Mouse (Mus musculus) liver, embryonic 14.5 days (tissue): ENCODE results near the gene Itpkb. TPM values are rescaled to one million over a fixed set of nuclear protein-coding genes. Genes with fewer than 3 reads are reported as not detected.

ENCODE experiments used
- ATAC-seq: fragments of 200-750 bp; cut with Nextera tagmentation; 2 replicates; pipeline ENCODE4 v1.8.0; 2017; ENCODE audit warnings: moderate number of reproducible peaks, mild to moderate bottlenecking, moderate library complexity; ENCODE audit not compliant: insufficient read depth
- DNase-seq, 3 experiments: peaks; one replicate each; pipeline ENCODE4 v3.0.0-alpha.2; 2012 to 2013; ENCODE audit warnings: low read depth in 3 of 3, low spot score in 3 of 3
- H3K27ac ChIP-seq: fragments of 300-500 bp; sonication (generic); 2 replicates; pipeline ENCODE4 v1.5.1; 2014; ENCODE audit warnings: moderate library complexity, mild to moderate bottlenecking, control low read depth, inconsistent platforms
- H3K27me3 ChIP-seq: fragments of 300-500 bp; sonication (generic); 2 replicates; pipeline ENCODE4 v1.6.1; 2014; ENCODE audit warnings: mild to moderate bottlenecking, low read length, moderate library complexity; ENCODE audit not compliant: control insufficient read depth, insufficient read depth
- H3K36me3 ChIP-seq: fragments of 300-500 bp; sonication (generic); replicated peaks from 2 replicates; pipeline ENCODE4 v1.6.1; 2014; ENCODE audit warnings: low read depth; ENCODE audit not compliant: control insufficient read depth, insufficient read depth
- H3K4me1 ChIP-seq, 2 experiments: fragments of 200-500 bp in 1 of 2; fragments of 300-500 bp in 1 of 2; sonication (generic) in 1 of 2; replicated peaks; 2 replicates each; pipeline ENCODE4 v1.6.1; 2012 to 2014; ENCODE audit warnings: antibody characterized with exemption in 1 of 2, inconsistent platforms in 1 of 2, low read length in 1 of 2; ENCODE audit not compliant: control insufficient read depth in 2 of 2, insufficient read depth in 2 of 2
- H3K4me2 ChIP-seq: fragments of 300-500 bp; sonication (generic); 2 replicates; pipeline ENCODE4 v1.6.1; 2014; ENCODE audit warnings: low read depth, mild to moderate bottlenecking, control low read depth, moderate library complexity
- H3K4me3 ChIP-seq, 2 experiments: fragments of 200-500 bp in 1 of 2; fragments of 300-500 bp in 1 of 2; sonication (generic) in 1 of 2; 2 replicates each; pipeline ENCODE4 v1.5.1; 2012 to 2014; ENCODE audit warnings: low read depth in 2 of 2, low read length in 2 of 2, mild to moderate bottlenecking in 2 of 2, control low read depth in 1 of 2, inconsistent platforms in 1 of 2, moderate library complexity in 1 of 2; ENCODE audit not compliant: insufficient read depth in 1 of 2
- H3K9ac ChIP-seq: fragments of 300-500 bp; sonication (generic); replicated peaks from 2 replicates; pipeline ENCODE4 v1.6.1; 2014; ENCODE audit warnings: mild to moderate bottlenecking, control low read depth, moderate library complexity
- H3K9me3 ChIP-seq: fragments of 300-500 bp; sonication (generic); 2 replicates; pipeline ENCODE4 v1.6.1; 2016; ENCODE audit warnings: low read length, mixed read lengths; ENCODE audit not compliant: control insufficient read depth
- CTCF ChIP-seq: IDR thresholded peaks from 2 replicates; pipeline ENCODE4 v1.5.1; 2016; ENCODE audit warnings: antibody characterized with exemption, low read depth, control low read depth
- EP300 ChIP-seq: IDR thresholded peaks from 2 replicates; pipeline ENCODE4 v1.6.1; 2016; ENCODE audit warnings: antibody characterized with exemption, low read depth
- WGBS: fragments of 180-500 bp; shearing (Covaris S2); extraction: QIAGEN DNeasy Blood & Tissue Kit; methylation state at CpG from one replicate; pipeline ENCODE4 v1.1.7; 2014; ENCODE audit not compliant: insufficient replicate concordance; 5-methylcytosine and 5-hydroxymethylcytosine counted together
- polyA plus RNA-seq, 2 experiments: library from polyadenylated mRNA; depleted of rRNA in 1 of 2; stranded (reverse) in 1 of 2; unstranded in 1 of 2; fragments of >200 nt; fragmentation: Nextera tagmentation in 1 of 2; extraction: Ambion mirVana in 1 of 2; gene quantifications; 2 replicates each; pipeline versions ENCODE4 v1.2.1 to v1.2.3; 2012 to 2014

The Itpkb gene
- 1.1 and 1.3 TPM in 2 replicates for polyA plus RNA-seq (2012; rRNA removed)
- 0.52 and 0.88 TPM in 2 replicates for polyA plus RNA-seq (2014; fragmentation: Nextera tagmentation; extraction: Ambion mirVana)

DNA sequence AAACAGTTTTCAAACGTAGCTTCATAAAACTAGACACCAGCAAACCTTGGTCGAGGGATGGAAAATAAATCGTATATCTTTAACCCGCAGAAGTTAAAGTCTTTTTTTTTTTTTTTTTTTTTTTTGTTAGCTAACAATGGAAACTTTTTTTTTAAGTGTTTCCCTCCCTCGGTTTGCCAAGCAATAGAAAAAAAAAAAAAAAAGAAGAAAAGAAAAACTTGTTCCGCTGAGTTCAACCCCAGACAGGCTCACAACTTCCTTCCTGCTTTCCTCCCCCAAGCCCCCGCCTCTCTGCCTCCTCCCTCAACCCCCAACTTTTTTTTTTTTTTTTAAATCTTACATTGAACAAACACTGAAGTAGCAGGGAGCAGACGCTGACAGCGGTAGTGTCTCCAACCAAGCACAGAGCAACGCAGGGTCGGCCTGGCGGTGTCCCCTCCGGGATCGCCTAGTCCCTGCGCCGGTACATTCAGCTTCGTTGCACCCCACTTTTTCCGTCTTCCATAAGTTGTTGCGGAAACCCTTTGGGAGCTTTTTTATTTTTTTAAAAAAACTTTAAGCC, at the start of gene Itpkb:
TSS of gene Itpkb (plus strand) at position 341 of the 562 bp plus-strand sequence.
- Histone ChIP-seq H3K4me2 (peak within 1 kb of the TSS; percentile 74), H3K4me1 (peaks cover 0 to 14% of the 10 kb centered on the region in 2 experiments), H3K27ac (peak within 1 kb of the TSS; percentile 32), H3K36me3 (no peaks in the 10 kb centered on the region), H3K9me3 (no peaks in the 10 kb centered on the region), H3K4me3 (peak within 1 kb of the TSS; percentile 61 to 66), H3K9ac (peak within 1 kb of the TSS; percentile 52), H3K27me3 (peaks cover 37% of the 10 kb centered on the region)
- under 1% methylated on average over 19 of the region's 19 CpGs for WGBS
- TF ChIP-seq CTCF (no peak), EP300 (no peak)
- ATAC-seq (peak; percentile 64), DNase-seq (peak in 1 of 3 experiments; percentile 38)

- no peaks in the 10 kb centered on the region for H3K9me3 ChIP-seq
- no peak overlapping the region for H3K4me3 ChIP-seq
- TF ChIP-seq CTCF = no peak
- TF ChIP-seq EP300 = no peak
- H3K27me3 ChIP-seq = no peaks in the 10 kb centered on the region
- no peak overlapping the region for H3K27ac ChIP-seq
- H3K9ac ChIP-seq = no peak overlapping the region
- H3K36me3 ChIP-seq = no peaks in the 10 kb centered on the region
- ATAC-seq (no peak), DNase-seq (no peak)
- peaks cover 3 to 8% of the 10 kb centered on the region in 2 experiments; a peak in 2 of 4 replicates for H3K4me1 ChIP-seq
- H3K4me2 ChIP-seq = no peak overlapping the region
- WGBS = 64% methylated on average over 6 of the region's 6 CpGs
These were observed 47.7 kb upstream of the Itpkb start for GRCm38 (mm10) chr1:180282581-180282980.

- no peak for DNase-seq
These were observed 46.2 kb upstream of the Itpkb start for GRCm38 (mm10) chr1:180283813-180284768.

GRCm38 (mm10) chr1:180286081-180286831, 44.0 kb upstream of the Itpkb start:
- DNase-seq = no peak
- Histone ChIP-seq H3K27ac (no peak overlapping the region), H3K36me3 (no peaks in the 10 kb centered on the region), H3K4me3 (no peak overlapping the region), H3K9ac (no peak overlapping the region), H3K27me3 (no peaks in the 10 kb centered on the region), H3K9me3 (no peaks in the 10 kb centered on the region), H3K4me1 (0 out of 4 replicates have a peak, but pooled peaks cover 0 to 8% of the 10 kb centered on the region in 2 experiments), H3K4me2 (no peak overlapping the region)
- TF ChIP-seq CTCF = no peak
- WGBS = 55% methylated on average over 15 of the region's 15 CpGs
- no peak for ATAC-seq

More at GRCm38 (mm10) chr1:180283813-180284768, 46.2 kb upstream of the Itpkb start:
- Histone ChIP-seq H3K27me3 (no peaks in the 10 kb centered on the region), H3K9me3 (no peaks in the 10 kb centered on the region), H3K36me3 (no peaks in the 10 kb centered on the region), H3K4me3 (no peak overlapping the region), H3K4me2 (no peak overlapping the region), H3K4me1 (peaks cover 3 to 9% of the 10 kb centered on the region in 2 experiments; a peak in 2 of 4 replicates), H3K9ac (no peak overlapping the region), H3K27ac (no peak overlapping the region)
- no peak; the same call in 1 of the 2 replicates for TF ChIP-seq CTCF
- no peak for TF ChIP-seq EP300
- WGBS = 35% methylated on average over 16 of the region's 16 CpGs
- ATAC-seq = no peak
